Mouse (Mus musculus) midbrain, embryonic 13.5 days (tissue): ENCODE measurements at regions not wholly inside any gene's neighbourhood (a gene's known extent, or its start where the extent isn't known, plus 50 kb on each side); places are given as distances from the start of the nearest gene placed in this dataset.

ENCODE experiments used
- ATAC-seq: fragments of 200-750 bp; cut with Nextera tagmentation; 2 replicates; pipeline ENCODE4 v1.8.0; 2017; ENCODE audit warnings: mild to moderate bottlenecking, moderate TSS enrichment, moderate library complexity
- H3K27ac ChIP-seq: fragments of 300-500 bp; sonication (generic); 2 replicates; pipeline ENCODE4 v1.5.1; 2015; ENCODE audit warnings: inconsistent platforms, mild to moderate bottlenecking, moderate library complexity
- H3K27me3 ChIP-seq: fragments of 300-500 bp; sonication (generic); 2 replicates; pipeline ENCODE4 v1.6.1; 2015; ENCODE audit warnings: mild to moderate bottlenecking, inconsistent platforms
- H3K36me3 ChIP-seq: fragments of 300-500 bp; sonication (generic); 2 replicates; pipeline ENCODE4 v1.6.1; 2015; ENCODE audit warnings: mild to moderate bottlenecking, inconsistent platforms
- H3K4me1 ChIP-seq: fragments of 300-500 bp; sonication (generic); replicated peaks from 2 replicates; pipeline ENCODE4 v1.6.1; 2015; ENCODE audit warnings: inconsistent platforms
- H3K4me2 ChIP-seq: fragments of 300-500 bp; sonication (generic); replicated peaks from 2 replicates; pipeline ENCODE4 v1.6.1; 2015; ENCODE audit warnings: moderate library complexity, mild to moderate bottlenecking, inconsistent platforms
- H3K4me3 ChIP-seq: fragments of 300-500 bp; sonication (generic); replicated peaks from 2 replicates; pipeline ENCODE4 v1.5.1; 2015; ENCODE audit warnings: mild to moderate bottlenecking, inconsistent platforms
- H3K9ac ChIP-seq: fragments of 300-500 bp; sonication (generic); replicated peaks from 2 replicates; pipeline ENCODE4 v1.6.1; 2015; ENCODE audit warnings: mild to moderate bottlenecking, inconsistent platforms
- H3K9me3 ChIP-seq: fragments of 300-500 bp; sonication (generic); 2 replicates; pipeline ENCODE4 v1.6.1; 2016; ENCODE audit warnings: mild to moderate bottlenecking, inconsistent platforms
- WGBS: fragments of 180-500 bp; shearing (Covaris S2); methylation state at CpG from one replicate; pipeline ENCODE4 v1.1.7; 2015; 5-methylcytosine and 5-hydroxymethylcytosine counted together

DNA sequence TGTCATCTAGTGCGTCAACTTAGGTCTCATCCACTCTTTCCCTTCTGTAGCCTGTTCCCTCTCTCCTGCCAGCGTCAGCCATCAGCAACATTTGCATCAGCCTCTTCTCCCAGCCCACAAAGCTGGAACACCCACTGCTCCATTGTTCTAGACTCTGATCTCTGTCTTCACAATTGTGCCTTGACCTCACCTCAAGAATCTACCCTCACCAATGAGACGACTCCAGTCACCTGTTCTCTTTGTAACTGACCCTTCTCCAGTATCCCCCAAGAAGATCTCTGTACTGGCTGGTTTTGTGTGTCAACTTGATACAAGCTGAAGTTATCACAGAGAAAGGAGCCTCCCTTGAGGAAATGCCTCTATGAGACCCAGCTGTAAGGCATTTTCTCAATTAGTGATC lies 205.7 kb upstream of the Klf3 start:
- no peak overlapping the region for H3K9ac ChIP-seq
- H3K27ac ChIP-seq = no peak overlapping the region
- no peak overlapping the region for H3K4me2 ChIP-seq
- no peaks in the 10 kb centered on the region for H3K9me3 ChIP-seq
- WGBS = 61% methylated on average over 3 of the region's 3 CpGs
- peaks cover 19% of the 10 kb centered on the region for H3K4me1 ChIP-seq
- no peak for ATAC-seq
- no peaks in the 10 kb centered on the region for H3K36me3 ChIP-seq
- no peaks in the 10 kb centered on the region for H3K27me3 ChIP-seq
- H3K4me3 ChIP-seq = no peak overlapping the region

DNA sequence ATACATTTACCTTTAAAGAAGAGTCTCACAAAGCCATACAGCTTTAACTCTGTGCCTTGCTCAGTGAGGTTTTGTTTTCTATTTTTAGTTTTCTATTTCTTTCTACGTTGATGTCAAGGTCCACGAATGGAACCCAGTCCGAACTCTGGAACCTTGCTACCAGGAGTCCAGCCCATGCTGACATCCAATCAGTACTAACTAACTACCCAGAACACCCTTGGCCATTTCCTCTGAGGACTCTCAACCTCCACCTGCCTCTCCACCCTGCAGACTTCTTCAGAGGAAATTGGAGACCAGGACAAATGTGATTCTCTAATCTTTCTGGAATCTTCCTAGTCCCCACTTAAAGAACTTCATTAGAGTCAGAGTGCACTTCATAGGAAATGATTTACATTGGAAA lies 204.6 kb upstream of the Klf3 start:
- Histone ChIP-seq H3K4me3 (no peak overlapping the region), H3K27me3 (no peaks in the 10 kb centered on the region), H3K9me3 (no peaks in the 10 kb centered on the region), H3K27ac (no peak overlapping the region), H3K9ac (no peak overlapping the region), H3K36me3 (no peaks in the 10 kb centered on the region), H3K4me2 (no peak overlapping the region), H3K4me1 (peaks cover 19% of the 10 kb centered on the region)
- no peak for ATAC-seq
- 91% methylated on average over 3 of the region's 3 CpGs for WGBS

DNA sequence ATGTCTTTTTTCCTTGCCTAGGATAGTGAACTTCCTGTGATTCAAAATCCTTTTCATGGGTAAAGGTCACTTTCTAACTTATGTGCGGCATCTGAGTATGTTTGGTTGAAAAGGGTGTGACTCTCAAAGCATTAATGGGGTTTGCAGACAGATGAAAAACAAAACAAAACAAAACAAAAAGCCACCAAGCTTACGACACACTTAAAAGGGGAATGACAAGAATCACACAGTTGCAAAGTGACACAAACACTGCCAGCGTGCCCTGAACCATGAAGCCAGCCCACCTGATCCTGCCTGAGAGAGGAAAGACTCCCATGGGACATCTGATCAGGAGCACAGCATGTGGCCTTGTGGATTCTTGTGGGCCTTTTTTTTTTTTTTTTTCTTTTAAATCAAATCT lies 204.2 kb upstream of the Klf3 start:
- Histone ChIP-seq H3K4me1 (peaks cover 19% of the 10 kb centered on the region), H3K4me2 (no peak overlapping the region)
- no peak for ATAC-seq

DNA sequence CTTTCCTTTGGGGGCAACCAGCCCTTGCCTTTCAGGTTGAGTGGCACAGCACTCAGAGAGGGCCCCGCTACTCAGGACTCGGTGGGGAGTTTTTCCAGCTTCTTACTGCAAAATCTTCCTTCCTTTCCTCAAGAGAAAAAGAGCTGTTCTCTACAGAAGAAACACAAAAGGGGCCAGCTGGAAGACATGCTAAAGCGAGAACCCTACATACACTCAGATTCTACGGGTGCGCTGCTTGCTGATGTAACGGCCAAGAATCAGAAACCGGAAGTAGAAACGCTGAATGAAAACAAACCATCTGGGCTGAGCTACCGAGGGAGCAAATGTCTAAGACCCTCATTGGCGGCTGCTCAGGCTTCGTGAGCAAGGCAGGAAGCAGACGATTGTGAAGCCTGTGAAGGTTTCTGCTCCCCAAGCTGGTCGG lies 203.3 kb upstream of the Klf3 start:
- Histone ChIP-seq H3K27ac (peak overlapping the region; percentile 20; the same call in 1 of the 2 replicates), H3K9ac (no peak overlapping the region), H3K9me3 (no peaks in the 10 kb centered on the region), H3K4me1 (peaks cover 19% of the 10 kb centered on the region), H3K36me3 (no peaks in the 10 kb centered on the region), H3K27me3 (no peaks in the 10 kb centered on the region), H3K4me2 (no peak overlapping the region), H3K4me3 (no peak overlapping the region)
- ATAC-seq = no peak
- whole genome bisulfite sequencing = 58% methylated on average over 13 of the region's 13 CpGs

More for the DNA sequence above, 204.2 kb upstream of the Klf3 start:
- Histone ChIP-seq H3K27me3 (no peaks in the 10 kb centered on the region), H3K9ac (no peak overlapping the region), H3K27ac (no peak overlapping the region), H3K4me3 (no peak overlapping the region), H3K9me3 (no peaks in the 10 kb centered on the region), H3K36me3 (no peaks in the 10 kb centered on the region)
- WGBS = 57% methylated on average over 3 of the region's 3 CpGs

DNA sequence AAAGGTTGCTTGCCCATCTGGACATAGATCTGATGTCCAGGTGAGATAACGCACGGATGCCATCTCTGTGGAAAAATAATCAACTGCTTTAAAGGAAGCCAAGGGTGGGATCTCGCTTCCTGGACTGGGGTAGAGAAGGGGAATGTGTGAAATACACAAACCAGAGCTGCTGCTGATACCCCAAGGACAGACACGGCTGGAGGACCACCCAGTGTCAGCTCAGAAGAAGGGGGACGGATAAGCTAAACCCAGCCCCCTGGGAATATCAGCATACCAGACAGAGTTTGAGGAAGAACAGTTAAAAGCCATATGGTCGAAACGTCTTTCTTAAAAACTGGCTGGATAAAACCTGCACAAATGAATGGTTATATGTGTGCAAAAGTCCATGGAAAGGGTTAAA lies 202.8 kb upstream of the Klf3 start:
- WGBS = 71% methylated on average over 7 of the region's 7 CpGs

DNA sequence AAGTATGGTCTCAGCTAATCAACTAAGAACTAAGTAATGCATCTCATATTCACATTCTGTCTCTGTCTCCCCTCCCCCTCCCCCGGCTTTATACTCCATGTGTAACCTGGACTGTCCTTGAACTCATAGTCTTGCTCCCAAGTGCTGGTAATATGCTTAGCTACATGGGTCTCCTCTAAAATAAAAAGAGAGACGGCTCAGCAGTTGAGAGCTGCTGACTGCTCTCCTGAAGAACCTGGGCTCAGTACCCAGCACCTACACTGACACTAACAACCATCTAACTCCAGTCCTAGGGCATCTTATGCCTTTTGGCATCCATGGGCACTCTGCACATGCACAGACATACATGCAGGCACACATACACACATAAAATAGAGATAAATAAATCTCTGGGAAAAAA lies 202.4 kb upstream of the Klf3 start:
- no peak overlapping the region for H3K4me2 ChIP-seq
- WGBS = 76% methylated on average over 2 of the region's 2 CpGs
- no peaks in the 10 kb centered on the region for H3K9me3 ChIP-seq
- no peak overlapping the region for H3K9ac ChIP-seq
- H3K4me3 ChIP-seq = no peak overlapping the region
- no peaks in the 10 kb centered on the region for H3K27me3 ChIP-seq
- ATAC-seq = no peak
- peaks cover 10% of the 10 kb centered on the region; the same call in 1 of the 2 replicates for H3K4me1 ChIP-seq
- no peak overlapping the region for H3K27ac ChIP-seq
- H3K36me3 ChIP-seq = no peaks in the 10 kb centered on the region

More for the DNA sequence above, 202.8 kb upstream of the Klf3 start:
- Histone ChIP-seq H3K4me2 (no peak overlapping the region), H3K4me1 (peaks cover 14% of the 10 kb centered on the region), H3K9me3 (no peaks in the 10 kb centered on the region), H3K27ac (no peak overlapping the region), H3K27me3 (no peaks in the 10 kb centered on the region), H3K9ac (no peak overlapping the region), H3K4me3 (no peak overlapping the region), H3K36me3 (no peaks in the 10 kb centered on the region)
- no peak for ATAC-seq

DNA sequence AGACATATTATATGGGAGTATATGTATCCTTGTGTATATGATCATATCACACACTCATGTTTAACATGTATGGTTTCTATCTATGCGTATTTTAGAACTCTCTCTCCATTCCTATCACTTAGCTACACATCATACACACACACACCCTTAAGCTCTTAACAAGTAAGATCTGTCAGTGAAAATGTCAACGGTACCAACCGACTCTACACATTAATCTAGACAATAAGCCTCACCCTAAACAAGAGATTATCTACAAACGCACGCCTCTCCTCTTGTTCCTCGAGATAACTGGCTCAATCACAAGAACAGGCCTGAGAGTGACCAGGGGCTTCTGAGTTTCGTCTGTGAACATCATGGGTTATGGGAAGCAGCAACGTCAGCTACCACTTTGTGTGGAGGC lies 201.9 kb upstream of the Klf3 start:
- Histone ChIP-seq H3K4me1 (peaks cover 8% of the 10 kb centered on the region; the same call in 1 of the 2 replicates), H3K4me3 (no peak overlapping the region), H3K9ac (no peak overlapping the region), H3K27me3 (no peaks in the 10 kb centered on the region), H3K27ac (no peak overlapping the region), H3K9me3 (no peaks in the 10 kb centered on the region), H3K36me3 (no peaks in the 10 kb centered on the region), H3K4me2 (no peak overlapping the region)
- WGBS = 68% methylated on average over 8 of the region's 8 CpGs
- ATAC-seq = no peak

DNA sequence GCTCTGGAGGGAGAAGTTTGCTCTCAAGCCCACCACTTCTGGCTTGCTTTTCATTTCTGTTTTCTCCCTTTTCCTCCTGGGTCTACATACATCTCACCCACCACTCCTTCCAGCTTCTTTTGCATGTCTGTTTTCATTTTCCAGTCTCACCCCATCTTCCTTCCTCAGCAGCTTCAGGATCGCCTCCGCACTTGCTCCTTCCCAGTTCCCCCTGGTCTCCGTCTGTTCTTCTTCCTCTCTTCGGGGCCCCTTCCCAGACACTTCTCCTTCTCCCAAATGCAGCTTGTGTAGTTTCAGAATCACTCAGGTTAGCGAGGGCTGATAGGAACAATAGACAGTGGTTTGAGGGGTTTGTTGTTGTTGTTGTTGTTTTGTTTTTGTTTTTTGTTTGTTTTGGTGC lies 201.4 kb upstream of the Klf3 start:
- Histone ChIP-seq H3K4me3 (no peak overlapping the region), H3K36me3 (no peaks in the 10 kb centered on the region), H3K27me3 (no peaks in the 10 kb centered on the region), H3K27ac (no peak overlapping the region), H3K4me2 (no peak overlapping the region), H3K9me3 (no peaks in the 10 kb centered on the region), H3K4me1 (peaks cover 8% of the 10 kb centered on the region; the same call in 1 of the 2 replicates), H3K9ac (no peak overlapping the region)
- WGBS = 91% methylated on average over 5 of the region's 5 CpGs
- no peak for ATAC-seq

DNA sequence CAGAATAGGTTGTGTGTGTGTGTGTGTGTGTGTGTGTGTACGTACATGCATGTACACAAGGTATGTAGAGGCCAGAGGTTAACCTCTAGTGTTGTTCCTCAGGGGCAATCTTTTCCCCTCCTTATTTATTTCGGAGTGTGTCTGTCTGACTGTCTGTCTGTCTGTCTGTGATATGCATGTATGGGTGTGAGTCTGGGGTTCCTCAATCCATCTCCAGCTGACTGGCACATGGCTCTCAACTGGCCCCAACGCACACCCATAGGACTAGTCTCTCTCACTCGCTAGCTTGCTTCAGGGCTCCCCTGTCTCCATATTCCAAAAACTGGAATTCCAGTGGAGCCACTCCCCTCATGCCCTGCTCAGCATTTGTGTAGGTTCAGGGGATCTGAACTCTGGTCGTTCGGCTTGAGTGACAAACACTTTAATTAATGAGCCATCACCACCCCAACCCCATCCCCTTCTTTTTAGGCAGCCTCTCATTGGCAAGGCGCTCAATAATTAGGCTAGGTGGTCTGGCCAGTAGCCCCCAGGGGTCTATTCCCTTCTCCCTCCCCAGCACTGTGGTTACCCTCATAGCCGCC lies 200.7 kb upstream of the Klf3 start:
- H3K27ac ChIP-seq = no peak overlapping the region
- H3K4me2 ChIP-seq = no peak overlapping the region
- no peaks in the 10 kb centered on the region for H3K9me3 ChIP-seq
- 90% methylated on average over 8 of the region's 8 CpGs for WGBS
- no peak for ATAC-seq
- H3K4me1 ChIP-seq = peaks cover 8% of the 10 kb centered on the region; the same call in 1 of the 2 replicates
- no peak overlapping the region for H3K9ac ChIP-seq
- no peaks in the 10 kb centered on the region for H3K36me3 ChIP-seq
- no peaks in the 10 kb centered on the region for H3K27me3 ChIP-seq
- no peak overlapping the region for H3K4me3 ChIP-seq

DNA sequence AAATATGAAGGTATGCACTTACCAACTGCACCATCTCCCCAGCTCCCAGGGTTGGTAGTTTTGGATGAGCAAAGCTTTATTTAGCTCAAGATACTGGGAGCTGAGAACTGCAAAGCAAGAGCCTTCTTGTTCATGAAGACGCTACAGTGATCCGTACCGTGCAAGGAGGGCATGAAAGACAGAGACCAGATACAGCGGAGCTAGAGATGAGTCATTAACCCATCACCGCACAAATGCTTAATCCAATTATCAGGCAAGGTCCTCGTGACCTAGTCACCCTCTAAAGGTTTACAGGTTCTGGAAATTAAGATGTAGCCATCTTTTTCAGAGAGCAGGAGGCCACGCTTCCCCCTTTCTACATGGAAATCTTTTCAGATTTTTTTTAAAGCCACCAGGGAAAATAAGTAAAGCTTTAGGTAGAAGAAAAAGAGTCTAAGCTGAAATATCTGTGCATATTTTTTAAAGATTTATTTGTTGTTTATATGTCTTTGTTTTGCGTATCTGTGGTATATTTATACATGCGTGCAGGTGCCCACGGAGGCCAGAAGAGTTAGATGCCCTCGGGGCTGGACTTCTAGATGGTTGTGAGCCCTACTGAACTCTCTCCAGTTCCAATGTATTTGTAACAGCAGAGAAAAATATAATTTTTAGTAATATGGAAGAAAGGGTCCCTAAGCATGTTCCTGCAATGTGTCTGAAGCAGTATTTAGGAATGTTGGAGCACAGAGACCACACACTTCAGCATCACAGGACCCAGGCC lies 200.0 kb upstream of the Klf3 start:
- whole genome bisulfite sequencing = 77% methylated on average over 11 of the region's 11 CpGs
- ATAC-seq = no peak
- Histone ChIP-seq H3K9ac (no peak overlapping the region), H3K27me3 (no peaks in the 10 kb centered on the region), H3K4me3 (no peak overlapping the region), H3K4me1 (peaks cover 8% of the 10 kb centered on the region; the same call in 1 of the 2 replicates), H3K27ac (no peak overlapping the region), H3K4me2 (no peak overlapping the region), H3K9me3 (no peaks in the 10 kb centered on the region), H3K36me3 (no peaks in the 10 kb centered on the region)

DNA sequence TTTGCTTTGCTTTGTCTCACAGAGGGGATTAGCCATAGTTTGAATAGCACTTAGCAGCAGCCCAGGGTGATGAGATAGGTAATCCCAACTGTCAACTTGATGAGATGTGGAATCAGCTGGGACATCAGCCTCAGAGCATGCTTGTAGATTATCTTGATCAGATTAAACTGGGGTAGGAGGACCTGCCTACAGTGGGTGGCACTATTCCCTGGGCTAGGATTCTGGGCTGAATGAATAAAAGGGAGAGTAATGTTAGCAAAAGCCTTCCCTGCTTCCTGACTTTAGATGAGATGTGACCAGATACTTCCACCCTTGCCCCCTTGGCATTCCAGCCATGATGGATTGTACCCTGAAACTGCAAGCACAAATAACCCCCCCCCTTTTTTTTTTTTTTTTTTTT lies 198.0 kb upstream of the Klf3 start:
- Histone ChIP-seq H3K9me3 (no peaks in the 10 kb centered on the region), H3K9ac (no peak overlapping the region), H3K4me1 (peaks cover 9% of the 10 kb centered on the region), H3K4me3 (no peak overlapping the region), H3K27ac (no peak overlapping the region), H3K36me3 (no peaks in the 10 kb centered on the region), H3K4me2 (no peak overlapping the region), H3K27me3 (no peaks in the 10 kb centered on the region)
- ATAC-seq = no peak

DNA sequence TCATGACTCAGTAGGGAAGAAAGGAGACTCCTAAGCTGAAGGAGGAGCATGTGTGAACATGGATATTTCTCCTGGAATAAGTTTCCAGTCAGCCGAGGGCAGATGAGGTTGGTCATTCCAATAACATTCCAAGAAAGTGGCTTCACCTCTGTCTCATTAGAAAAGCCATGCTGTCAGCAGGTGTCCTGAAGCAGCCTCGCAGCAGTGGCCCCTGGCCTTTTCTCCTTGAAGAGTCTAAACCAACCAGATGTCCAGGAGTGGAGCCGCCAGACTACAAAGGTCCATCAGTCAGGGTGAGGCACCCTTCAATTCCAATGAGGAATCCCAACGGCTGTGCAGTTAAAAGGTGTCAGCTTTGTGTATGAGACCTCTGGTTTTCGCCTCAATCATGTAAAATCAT lies 197.2 kb upstream of the Klf3 start:
- ATAC-seq = no peak

More for the DNA sequence above, 197.2 kb upstream of the Klf3 start:
- Histone ChIP-seq H3K4me1 (peaks cover 13% of the 10 kb centered on the region), H3K9me3 (no peaks in the 10 kb centered on the region), H3K9ac (no peak overlapping the region), H3K27ac (no peak overlapping the region), H3K4me3 (no peak overlapping the region), H3K4me2 (no peak overlapping the region), H3K27me3 (no peaks in the 10 kb centered on the region), H3K36me3 (no peaks in the 10 kb centered on the region)
- 77% methylated on average over 5 of the region's 5 CpGs for WGBS
